Mouse (Mus musculus) macrophage (primary cell): ENCODE results near the gene Gh. TPM values are rescaled to one million over a fixed set of nuclear protein-coding genes. Genes with fewer than 3 reads are reported as not detected.

Experiments
- H3K27ac ChIP-seq: fragments of 350-480 bp; formaldehyde crosslinking; 2 replicates; pipeline ENCODE4 v1.9.0; 2021
- H3K36me3 ChIP-seq: fragments of 350-480 bp; formaldehyde crosslinking; 2 replicates; pipeline ENCODE4 v1.9.0; 2021; ENCODE audit errors: inconsistent target
- H3K4me3 ChIP-seq: fragments of 350-480 bp; formaldehyde crosslinking; 2 replicates; pipeline ENCODE4 v1.9.0; 2021; ENCODE audit errors: inconsistent target
- H3K79me2 ChIP-seq: fragments of 350-480 bp; formaldehyde crosslinking; 2 replicates; pipeline ENCODE4 v1.9.0; 2021; ENCODE audit errors: inconsistent target
- WGBS: methylation state at CpG from one replicate; pipeline ENCODE4 v1.1.7; 2026; ENCODE audit warnings: inconsistent platforms; ENCODE audit not compliant: missing documents; 5-methylcytosine and 5-hydroxymethylcytosine counted together
- polyA plus RNA-seq: library from polyadenylated mRNA; stranded (reverse); fragments of 250-400 nt; gene quantifications from 3 replicates; pipeline ENCODE4 v1.2.4, GENCODE M21; 2018; ENCODE audit warnings: inconsistent platforms

Gh gene
- polyA plus RNA-seq, 1 experiment from 2014 or later, result not detected

GRCm38 (mm10) chr11:106269060-106269431, 32.6 kb downstream of the Gh start:
- 55% methylated on average over 3 of the region's 3 CpGs for WGBS
- Histone ChIP-seq H3K27ac (no peak overlapping the region), H3K79me2 (peaks cover 55% of the 10 kb centered on the region), H3K36me3 (peaks cover 36% of the 10 kb centered on the region), H3K4me3 (no peak overlapping the region)

DNA sequence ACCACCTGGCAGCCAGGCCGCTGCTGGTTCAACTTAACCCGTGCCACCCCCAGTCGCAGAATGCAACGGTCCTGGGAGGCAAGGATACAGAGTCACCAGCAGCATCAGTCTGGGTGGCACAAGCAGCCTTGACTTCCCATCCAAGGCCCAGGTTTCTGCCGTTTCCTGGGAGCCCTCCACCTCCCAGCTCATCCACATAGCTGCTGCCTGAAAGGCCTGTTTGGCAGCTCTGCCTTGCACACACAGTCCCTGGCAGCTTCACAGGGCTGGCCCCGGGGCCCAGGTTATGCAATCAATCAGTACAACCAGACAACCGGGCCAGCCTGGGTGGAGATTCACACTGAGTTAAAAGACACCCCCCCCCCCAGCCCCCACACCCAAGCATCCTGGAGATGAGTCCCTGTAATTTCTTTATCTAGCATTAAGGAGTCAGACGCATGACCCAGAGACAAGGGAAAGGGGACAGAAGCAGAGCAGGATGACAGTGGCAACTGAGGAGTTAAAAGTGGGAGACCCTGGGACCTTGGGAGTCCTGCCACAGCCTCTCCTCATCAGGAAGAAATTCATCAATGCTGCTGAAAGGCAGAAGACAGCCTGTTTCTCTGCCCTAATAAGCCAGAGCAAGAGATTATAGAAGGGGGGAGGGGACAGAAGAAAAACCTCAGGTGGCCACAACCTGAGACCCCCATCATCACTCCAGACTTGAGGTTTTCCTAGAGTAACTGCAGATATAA, 33.2 kb downstream of the Gh start:
- Histone ChIP-seq H3K79me2 (peaks cover 55% of the 10 kb centered on the region), H3K36me3 (peaks cover 41% of the 10 kb centered on the region), H3K27ac (no peak overlapping the region), H3K4me3 (no peak overlapping the region)
- WGBS, result 54% methylated on average over 8 of the region's 8 CpGs

GRCm38 (mm10) chr11:106267871-106268270, 33.8 kb downstream of the Gh start:
- Histone ChIP-seq H3K27ac (no peak overlapping the region), H3K36me3 (peaks cover 47% of the 10 kb centered on the region), H3K79me2 (peaks cover 55% of the 10 kb centered on the region), H3K4me3 (no peak overlapping the region)
- WGBS, result 93% methylated on average over 5 of the region's 5 CpGs

DNA sequence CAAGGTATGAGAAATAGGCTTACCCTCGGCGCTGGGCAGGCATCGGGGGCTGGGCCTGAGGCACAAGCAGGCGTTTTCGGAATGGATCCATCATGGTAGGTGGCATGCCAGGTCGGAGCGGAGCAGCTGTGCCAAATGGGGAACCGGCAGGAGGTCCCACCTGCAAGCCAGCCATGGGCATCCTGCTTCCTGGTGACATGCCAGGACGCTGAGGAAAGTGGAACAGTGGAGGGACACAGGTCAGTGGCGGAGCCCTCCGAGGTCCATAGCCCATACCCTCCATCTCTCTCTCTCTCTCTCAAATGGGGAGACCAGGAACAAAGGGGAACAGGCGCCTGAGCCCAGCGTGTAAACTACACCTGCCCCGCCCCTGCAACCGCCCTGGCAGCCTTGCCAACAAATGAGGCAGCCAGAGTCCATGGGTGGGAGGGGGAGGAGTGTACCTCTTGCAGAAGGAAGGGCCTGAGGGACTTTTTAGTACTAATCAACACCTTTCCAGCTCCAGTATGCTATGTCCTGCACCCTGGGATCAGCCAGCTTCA, 34.3 kb downstream of the Gh start:
- Histone ChIP-seq H3K79me2 (peaks cover 55% of the 10 kb centered on the region), H3K4me3 (no peak overlapping the region), H3K36me3 (peaks cover 52% of the 10 kb centered on the region), H3K27ac (no peak overlapping the region)
- 86% methylated on average over 15 of the region's 15 CpGs for WGBS

DNA sequence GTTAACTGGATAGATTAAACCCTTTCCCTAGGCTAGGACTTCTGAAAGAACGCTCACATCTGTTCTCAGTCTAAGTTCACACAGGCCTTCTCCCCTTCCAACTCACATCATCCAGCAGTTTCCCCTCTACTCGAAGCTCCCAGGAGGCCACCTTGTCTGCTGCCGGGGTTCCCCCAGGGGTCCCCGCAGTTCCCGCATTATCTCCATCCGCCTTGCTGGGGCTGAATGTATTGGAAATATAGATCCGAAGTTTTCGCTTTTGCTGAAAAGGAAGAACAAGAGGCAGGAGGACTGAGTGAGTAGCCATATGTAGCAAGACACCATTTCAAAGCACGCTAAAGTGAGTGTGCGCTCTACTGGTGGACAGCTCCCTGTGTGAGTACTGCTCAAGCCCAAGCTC, 35.2 kb downstream of the Gh start:
- 97% methylated on average over 10 of the region's 10 CpGs for WGBS
- Histone ChIP-seq H3K4me3 (no peak overlapping the region), H3K27ac (no peak overlapping the region), H3K36me3 (peaks cover 62% of the 10 kb centered on the region), H3K79me2 (peaks cover 47% of the 10 kb centered on the region)

DNA sequence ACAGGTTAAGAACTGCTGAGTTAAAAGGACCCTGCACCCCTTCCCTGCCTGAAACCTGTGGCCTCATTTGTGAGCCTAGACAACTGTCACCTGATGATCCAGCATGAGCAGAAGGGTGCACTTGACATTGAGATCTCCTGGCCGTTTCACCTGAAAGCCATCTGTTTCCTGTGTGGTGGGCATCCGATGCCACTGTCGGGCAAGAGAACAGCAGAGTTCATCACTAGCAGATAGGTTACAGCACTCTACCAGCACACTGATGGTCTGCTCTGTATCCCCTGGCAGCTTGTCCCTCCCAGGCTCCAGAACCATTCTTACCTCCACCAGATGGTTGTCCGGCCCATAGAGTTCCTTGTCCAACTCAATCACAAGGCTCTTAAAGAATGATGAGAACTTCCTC, 36.1 kb downstream of the Gh start:
- H3K4me3 ChIP-seq, result no peak overlapping the region
- peaks cover 41% of the 10 kb centered on the region for H3K79me2 ChIP-seq
- H3K36me3 ChIP-seq, result peaks cover 68% of the 10 kb centered on the region
- H3K27ac ChIP-seq, result no peak overlapping the region
- 63% methylated on average over 4 of the region's 4 CpGs for WGBS

DNA sequence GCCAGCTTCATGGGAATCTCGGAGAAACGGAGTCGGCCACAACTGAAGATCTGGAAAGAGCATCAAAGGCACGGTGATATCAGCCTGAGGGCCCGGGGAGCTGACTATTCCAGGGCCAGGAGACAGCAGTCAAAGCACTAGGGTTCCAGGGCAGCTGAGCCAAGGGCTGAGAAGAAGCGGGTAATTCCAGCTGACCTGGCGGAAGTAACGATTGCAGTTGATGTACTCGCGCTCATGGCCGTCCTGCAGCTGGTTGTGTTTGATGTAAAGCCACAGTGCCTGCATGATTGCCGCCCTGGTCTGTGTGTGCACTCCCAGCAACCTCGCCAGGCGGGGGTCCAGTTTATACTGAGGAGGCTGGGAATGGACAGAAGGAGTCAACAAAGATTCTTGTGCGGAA, 36.7 kb downstream of the Gh start:
- 95% methylated on average over 15 of the region's 15 CpGs for WGBS
- no peak overlapping the region for H3K27ac ChIP-seq
- peaks cover 38% of the 10 kb centered on the region for H3K79me2 ChIP-seq
- H3K4me3 ChIP-seq, result no peak overlapping the region
- peaks cover 70% of the 10 kb centered on the region for H3K36me3 ChIP-seq

DNA sequence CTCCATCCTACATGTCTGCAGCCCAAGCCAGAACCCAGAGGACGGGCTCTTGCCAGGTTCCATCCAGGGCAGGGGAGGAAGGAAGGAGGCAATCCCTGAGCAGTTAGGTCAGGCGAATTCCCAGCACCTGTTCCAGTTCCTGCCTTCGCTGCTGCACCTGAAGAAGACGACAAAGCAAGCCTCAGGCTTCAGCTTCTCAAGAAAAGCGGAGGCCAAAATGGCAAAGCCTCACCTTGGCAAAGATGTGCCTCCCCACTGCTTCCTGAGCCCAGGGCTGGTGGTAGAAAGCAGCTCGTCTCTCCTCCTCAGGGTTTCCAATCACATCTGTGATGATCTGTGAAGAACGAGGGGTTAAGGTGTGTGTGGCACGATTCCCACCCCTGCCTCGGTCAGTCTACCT, 37.7 kb downstream of the Gh start:
- Histone ChIP-seq H3K27ac (no peak overlapping the region), H3K36me3 (peaks cover 75% of the 10 kb centered on the region), H3K79me2 (peaks cover 36% of the 10 kb centered on the region), H3K4me3 (no peak overlapping the region)
- WGBS, result 98% methylated on average over 9 of the region's 9 CpGs

GRCm38 (mm10) chr11:106260826-106261450, 40.7 kb downstream of the Gh start:
- Histone ChIP-seq H3K36me3 (peaks cover 64% of the 10 kb centered on the region), H3K79me2 (peaks cover 44% of the 10 kb centered on the region), H3K4me3 (no peak overlapping the region), H3K27ac (no peak overlapping the region)
- WGBS, result 93% methylated on average over 14 of the region's 14 CpGs

DNA sequence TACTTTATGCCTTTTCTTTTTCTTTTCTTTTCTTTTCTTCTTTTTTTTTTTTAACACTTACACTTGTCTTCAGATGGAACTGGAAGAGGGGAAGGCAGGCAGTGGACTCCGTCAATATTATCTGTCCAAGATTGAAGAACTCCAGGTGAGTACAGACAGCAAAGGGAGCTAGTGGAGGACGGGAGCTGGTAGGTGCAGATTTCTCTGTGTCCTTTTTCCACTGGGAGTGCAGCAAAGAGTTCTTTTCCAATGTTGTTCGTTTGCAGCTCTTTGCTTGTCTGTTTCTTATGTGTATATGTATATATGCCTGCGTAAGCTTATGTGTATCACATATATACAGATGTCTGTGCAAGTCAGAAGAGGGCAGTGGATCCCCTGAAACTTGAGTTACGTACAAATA, 44.9 kb downstream of the Gh start:
- 70% methylated on average over 5 of the region's 5 CpGs for WGBS
- Histone ChIP-seq H3K36me3 (peaks cover 38% of the 10 kb centered on the region), H3K4me3 (peak overlapping the region; percentile 95), H3K79me2 (peaks cover 61% of the 10 kb centered on the region), H3K27ac (peak overlapping the region; percentile 82)

DNA sequence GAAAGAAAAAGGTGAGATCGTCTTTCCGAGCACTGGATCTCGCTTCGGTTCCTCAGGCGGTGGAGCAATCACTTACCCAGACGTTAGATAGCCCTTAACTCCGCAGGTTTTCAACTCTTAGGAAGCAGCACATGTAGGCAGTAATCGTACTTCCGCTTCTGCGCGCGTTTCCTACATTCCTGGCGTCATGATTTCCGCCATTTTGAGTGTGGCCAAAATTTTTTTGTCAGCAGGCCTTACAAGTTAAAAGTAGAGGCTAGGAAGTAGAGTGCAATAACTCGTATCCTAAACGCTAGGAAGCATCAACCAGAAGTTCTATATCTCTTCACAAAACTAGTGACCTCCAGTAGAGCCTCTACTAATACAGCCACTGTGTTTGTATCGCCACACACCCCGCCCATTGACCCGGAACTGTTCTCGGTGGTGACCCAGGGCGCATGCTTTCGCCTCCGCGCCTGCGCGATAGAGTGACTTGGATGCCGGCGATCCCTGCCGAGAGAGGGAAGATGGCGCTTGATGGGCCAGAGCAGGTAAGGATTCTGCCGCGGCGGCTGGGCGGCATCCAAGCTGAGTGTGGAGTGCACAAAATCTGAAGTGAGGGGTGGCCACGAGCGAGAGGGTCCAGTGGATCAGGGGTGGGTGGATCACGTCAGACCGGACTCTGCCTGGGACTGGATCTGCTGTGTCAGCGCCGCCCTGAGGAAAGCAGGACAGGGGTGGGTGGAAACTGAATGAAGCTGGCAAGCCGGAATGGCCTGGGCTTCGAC, 45.8 kb downstream of the Gh start, which contains the start of the genes Ftsj3 and Psmc5:
Gene Ftsj3, minus strand, starts transcription at position 395 of the 767 bp plus-strand sequence.
Gene Psmc5, plus strand, starts transcription at position 470 of the 767 bp plus-strand sequence.
- peak within 1 kb of the TSS; percentile 95 for H3K4me3 ChIP-seq
- under 1% methylated on average over 42 of the region's 42 CpGs for WGBS
- H3K27ac ChIP-seq, result peak within 1 kb of the TSS; percentile 82
- peaks cover 61% of the 10 kb centered on the region for H3K79me2 ChIP-seq
- peaks cover 38% of the 10 kb centered on the region; the same call in 1 of the 2 replicates for H3K36me3 ChIP-seq

GRCm38 (mm10) chr11:106255174-106255573, 46.5 kb downstream of the Gh start:
- peaks cover 55% of the 10 kb centered on the region for H3K79me2 ChIP-seq
- H3K4me3 ChIP-seq, result peak overlapping the region; percentile 95
- H3K36me3 ChIP-seq, result peaks cover 40% of the 10 kb centered on the region
- H3K27ac ChIP-seq, result peak overlapping the region; percentile 82
- 2% methylated on average over 20 of the region's 22 CpGs for WGBS

GRCm38 (mm10) chr11:106254767-106255166, 46.9 kb downstream of the Gh start:
- Histone ChIP-seq H3K27ac (peak overlapping the region; percentile 82), H3K79me2 (peaks cover 55% of the 10 kb centered on the region), H3K36me3 (peaks cover 44% of the 10 kb centered on the region), H3K4me3 (peak overlapping the region; percentile 95)
- 28% methylated on average over 2 of the region's 2 CpGs for WGBS
